Mouse (Mus musculus) kidney, adult 11 months (tissue): ENCODE data around the gene Olfr1019.

ENCODE experiments used
- DNase-seq: peaks from one replicate; pipeline ENCODE4 v3.0.0; 2022

Olfr1019 gene

GRCm38 (mm10) chr2:85845383-85845782 is at the start of gene Olfr1019:
Gene Olfr1019, minus strand, starts transcription at chr2:85845483.
- no peak for DNase-seq

- no peak for DNase-seq
Measured at GRCm38 (mm10) chr2:85885340-85885739, 40.1 kb upstream of the Olfr1019 start, which contains the start of gene Olfr1023. Gene Olfr1023, plus strand, starts transcription at chr2:85885640.

- DNase-seq, result no peak
Measured at GRCm38 (mm10) chr2:85868294-85868693, 23.0 kb upstream of the Olfr1019 start, which contains the start of gene Olfr1022. Gene Olfr1022, plus strand, starts transcription at chr2:85868594.

DNA sequence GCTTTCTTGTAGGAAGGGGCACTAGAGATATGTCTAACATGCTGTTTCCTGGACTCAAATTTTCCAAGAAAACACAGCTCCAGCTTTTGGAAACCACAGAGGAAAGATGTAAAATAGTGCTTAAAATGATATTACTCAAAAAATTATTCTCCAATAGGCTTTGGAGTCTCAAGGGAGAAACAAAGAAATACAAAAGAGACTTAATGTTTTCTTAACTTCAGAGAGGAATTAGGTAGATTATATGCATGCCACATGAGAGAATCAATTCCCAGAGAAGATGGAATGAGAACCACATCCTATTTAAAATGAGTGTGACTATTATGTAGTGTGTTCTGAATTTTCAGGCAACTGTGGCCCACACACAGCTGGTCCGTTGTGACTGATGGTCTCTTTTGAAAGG is 1.4 kb upstream of the Olfr1019 start, which contains the start of gene Olfr1020:
Gene Olfr1020 (plus strand): TSS at position 301 of the 400 bp plus-strand sequence.
- DNase-seq, result no peak

DNA sequence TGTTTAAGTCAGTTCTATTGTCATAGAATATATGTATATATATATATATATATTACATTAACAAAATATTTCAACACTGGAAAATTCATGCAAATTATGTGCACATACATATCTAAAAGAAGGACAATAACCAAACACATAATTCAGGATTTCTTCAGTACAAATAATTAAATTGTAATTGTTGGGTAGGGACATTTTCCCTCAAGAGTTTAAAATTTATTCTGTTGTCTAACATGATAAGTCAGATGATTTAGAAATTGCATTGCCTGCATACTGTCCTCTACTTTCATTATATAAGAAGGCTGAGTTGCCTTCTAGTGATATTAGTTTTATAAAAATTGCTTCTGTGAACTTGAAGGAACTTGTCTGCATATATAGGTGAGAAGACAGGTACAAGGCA is 27.1 kb downstream of the Olfr1019 start, which contains the start of gene Olfr1018:
Gene Olfr1018 (plus strand): TSS at position 301 of the 400 bp plus-strand sequence.
- DNase-seq, result no peak

GRCm38 (mm10) chr2:85804501-85804900 is 40.8 kb downstream of the Olfr1019 start:
- no peak for DNase-seq

- DNase-seq, result no peak
Measured at GRCm38 (mm10) chr2:85802444-85802843, 42.8 kb downstream of the Olfr1019 start, which contains the start of gene Olfr1016. Gene Olfr1016, minus strand, starts transcription at chr2:85802544.

DNA sequence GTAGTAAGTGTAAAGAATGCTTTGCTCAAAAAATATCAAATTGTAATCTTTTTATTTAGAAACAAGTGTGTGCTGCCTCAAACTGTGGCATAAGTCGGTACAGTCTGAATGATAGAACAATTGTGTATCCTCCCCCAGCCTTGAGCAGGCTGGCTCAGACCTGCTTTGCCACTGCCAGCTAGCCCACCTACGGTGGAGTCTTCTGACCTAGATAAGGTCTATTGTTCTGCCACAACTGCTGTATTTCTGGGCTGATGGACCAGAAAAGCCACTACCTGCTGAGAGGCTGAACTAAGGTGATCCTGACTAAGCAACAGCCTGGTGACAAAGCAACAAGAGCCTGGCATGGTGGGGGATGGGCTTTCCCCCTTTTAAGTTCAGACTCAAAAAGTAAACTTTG is 53.0 kb downstream of the Olfr1019 start:
- no peak for DNase-seq
